In genomic region chr2:93613020-93613419, GRCm38 (mm10) we compare ENCODE assay signal across 25 mouse cellular contexts. TPM values are rescaled to one million over a fixed set of nuclear protein-coding genes. Genes with fewer than 3 reads are reported as not detected.
"Had no signal": no experiment of that assay in that cellular context is flagged by ENCODE, and none has a peak within 500 bp of the region (broad histone marks: within the 10 kb centered on the region; RNA-seq: fewer than 3 reads in every experiment).

No protein-coding gene starts in this region.

- H3K9me3 ChIP-seq: midbrain, embryonic 10.5 days; midbrain, embryonic 12.5 days; neural tube, embryonic 13.5 days; neural tube, embryonic 15.5 days had no signal

- H3K4me3 ChIP-seq: midbrain, embryonic 10.5 days; midbrain, embryonic 12.5 days; myocyte; neural tube, embryonic 13.5 days; neural tube, embryonic 15.5 days had no signal

- H3K4me2 ChIP-seq: lung, embryonic 14.5 days; midbrain, embryonic 12.5 days; neural tube, embryonic 13.5 days; neural tube, embryonic 15.5 days had no signal

- H3K36me3 ChIP-seq: midbrain, embryonic 10.5 days; midbrain, embryonic 12.5 days; neural tube, embryonic 13.5 days; neural tube, embryonic 15.5 days had no signal

- H3K9ac ChIP-seq: lung, embryonic 14.5 days; midbrain, embryonic 12.5 days; neural tube, embryonic 13.5 days; neural tube, embryonic 15.5 days had no signal

- ATAC-seq: midbrain, embryonic 16.5 days had no signal

- H3K27ac ChIP-seq: midbrain, embryonic 10.5 days; midbrain, embryonic 12.5 days; neural tube, embryonic 13.5 days; neural tube, embryonic 15.5 days had no signal

- H3K4me1 ChIP-seq: neural tube, embryonic 15.5 days had no signal

- H3K27me3 ChIP-seq: neural tube, embryonic 13.5 days; neural tube, embryonic 15.5 days had no signal

- DNase-seq: lung, adult 18-20 months; lung, embryonic 14.5 days; lung, postnatal 10 days; lung, postnatal 4 days; midbrain, embryonic 14.5 days; right cerebral cortex, postnatal 25 days; right cerebral cortex, postnatal 4 days; spleen, adult 18-20 months; thymus, adult 18-20 months; thymus, postnatal 14 days; thymus, postnatal 36 days had no signal

RNA-seq across cellular contexts. Expression of gene Alx4, which starts 29.2 kb away (rescaled TPM):
- total RNA-seq: megakaryocyte, adult 5-6 weeks; megakaryocyte-erythroid progenitor cell, adult 5-6 weeks had no signal
- polyA plus RNA-seq: myocyte; small intestine, adult 2 months; stomach, embryonic 14.5 days had no signal

RNA-seq across cellular contexts. Expression of gene Gm10803, which starts 52.7 kb away (rescaled TPM):
- total RNA-seq: megakaryocyte, adult 5-6 weeks; megakaryocyte-erythroid progenitor cell, adult 5-6 weeks had no signal
- polyA plus RNA-seq: lung, embryonic 14.5 days; lung, embryonic 16.5 days; midbrain, embryonic 10.5 days; midbrain, embryonic 12.5 days; midbrain, embryonic 14.5 days; midbrain, embryonic 16.5 days; myocyte; neural tube, embryonic 11.5 days; neural tube, embryonic 13.5 days; neural tube, embryonic 15.5 days; small intestine, adult 2 months; stomach, embryonic 14.5 days; stomach, embryonic 16.5 days; thymus, postnatal 0 days had no signal
